Mouse (Mus musculus): Measurements from ENCODE around the gene Sumo1. TPM values are rescaled to one million over a fixed set of nuclear protein-coding genes. Genes with fewer than 3 reads are reported as not detected.

The Sumo1 gene
- total and polyA plus RNA-seq, 2 experiments from 2014 or later = 71.3 to 186 TPM

- H3K4me1 ChIP-seq (ENCODE audit: control insufficient read depth, insufficient read depth) = no peaks in the 10 kb centered on the region
- H3K27me3 ChIP-seq (ENCODE audit: control insufficient read depth, insufficient read depth, low read length) = no peaks in the 10 kb centered on the region
- H3K9me3 ChIP-seq (replicated peaks; ENCODE audit: control insufficient read depth, low read length) = no peaks in the 10 kb centered on the region
- H3K4me2 ChIP-seq (ENCODE audit: low read depth, low read length) = no peak overlapping the region
- no peaks in the 10 kb centered on the region for H3K36me3 ChIP-seq (replicated peaks; ENCODE audit: control insufficient read depth, insufficient read depth, low read length)
- H3K9ac ChIP-seq (replicated peaks; ENCODE audit: low read depth, low read length) = no peak overlapping the region
- no peak overlapping the region for H3K27ac ChIP-seq (ENCODE audit: low read depth)
- TF ChIP-seq CTCF (IDR thresholded peaks at IDR 0.05; ENCODE audit: low read depth) = no peak
- no peak for TF ChIP-seq EP300 (IDR thresholded peaks at IDR 0.05; ENCODE audit: low read depth)
- ATAC-seq (ENCODE audit: insufficient read depth, low read depth) = no peak
- no peak for DNase-seq (ENCODE audit: low spot score)
- WGBS = 69% methylated on average over 5 of the region's 5 CpGs
- no peak overlapping the region for H3K4me3 ChIP-seq (ENCODE audit: low read depth, low read length)
Measured at GRCm38 (mm10) chr1:59565804-59566203, 104.8 kb downstream of the Sumo1 start.

- H3K27me3 ChIP-seq (ENCODE audit: control insufficient read depth, insufficient read depth, low read length) = no peaks in the 10 kb centered on the region
- no peak overlapping the region for H3K4me2 ChIP-seq (ENCODE audit: low read depth, low read length)
- no peaks in the 10 kb centered on the region for H3K4me1 ChIP-seq (ENCODE audit: control insufficient read depth, insufficient read depth)
- H3K9ac ChIP-seq (replicated peaks; ENCODE audit: low read depth, low read length) = no peak overlapping the region
- H3K9me3 ChIP-seq (replicated peaks; ENCODE audit: control insufficient read depth, low read length) = no peaks in the 10 kb centered on the region
- H3K4me3 ChIP-seq (ENCODE audit: low read depth, low read length) = no peak overlapping the region
- 71% methylated on average over 2 of the region's 2 CpGs for WGBS
- no peak for TF ChIP-seq EP300 (IDR thresholded peaks at IDR 0.05; ENCODE audit: low read depth)
- no peak for TF ChIP-seq CTCF (IDR thresholded peaks at IDR 0.05; ENCODE audit: low read depth)
- H3K27ac ChIP-seq (ENCODE audit: low read depth) = no peak overlapping the region
- DNase-seq (ENCODE audit: low spot score) (no peak), ATAC-seq (ENCODE audit: insufficient read depth, low read depth) (no peak)
- H3K36me3 ChIP-seq (replicated peaks; ENCODE audit: control insufficient read depth, insufficient read depth, low read length) = no peaks in the 10 kb centered on the region
Measured at GRCm38 (mm10) chr1:59563581-59563980, 107.1 kb downstream of the Sumo1 start.

GRCm38 (mm10) chr1:59553708-59554107 lies 116.9 kb downstream of the Sumo1 start:
- H3K9ac ChIP-seq (replicated peaks; ENCODE audit: low read depth, low read length) = no peak overlapping the region
- ATAC-seq (ENCODE audit: insufficient read depth, low read depth) (no peak), DNase-seq (ENCODE audit: low spot score) (no peak)
- WGBS = 59% methylated on average over 5 of the region's 5 CpGs
- no peak overlapping the region for H3K4me3 ChIP-seq (ENCODE audit: low read depth, low read length)
- H3K27ac ChIP-seq (ENCODE audit: low read depth) = no peak overlapping the region
- no peaks in the 10 kb centered on the region for H3K36me3 ChIP-seq (replicated peaks; ENCODE audit: control insufficient read depth, insufficient read depth, low read length)
- no peaks in the 10 kb centered on the region for H3K4me1 ChIP-seq (ENCODE audit: control insufficient read depth, insufficient read depth)
- no peak overlapping the region for H3K4me2 ChIP-seq (ENCODE audit: low read depth, low read length)
- H3K27me3 ChIP-seq (ENCODE audit: control insufficient read depth, insufficient read depth, low read length) = no peaks in the 10 kb centered on the region
- H3K9me3 ChIP-seq (replicated peaks; ENCODE audit: control insufficient read depth, low read length) = no peaks in the 10 kb centered on the region
- TF ChIP-seq CTCF (IDR thresholded peaks at IDR 0.05; ENCODE audit: low read depth) (no peak), EP300 (IDR thresholded peaks at IDR 0.05; ENCODE audit: low read depth) (no peak)

- H3K4me1 ChIP-seq (ENCODE audit: control insufficient read depth, insufficient read depth) = no peaks in the 10 kb centered on the region
- peak; percentile 27; the same call in 1 of the 2 replicates for ATAC-seq (ENCODE audit: insufficient read depth, low read depth)
- no peak overlapping the region for H3K27ac ChIP-seq (ENCODE audit: low read depth)
- H3K27me3 ChIP-seq (ENCODE audit: control insufficient read depth, insufficient read depth, low read length) = no peaks in the 10 kb centered on the region
- DNase-seq (ENCODE audit: low spot score) = peak; percentile 7
- TF ChIP-seq CTCF (IDR thresholded peaks at IDR 0.05; ENCODE audit: low read depth) (no peak), EP300 (IDR thresholded peaks at IDR 0.05; ENCODE audit: low read depth) (no peak)
- H3K4me2 ChIP-seq (ENCODE audit: low read depth, low read length) = no peak overlapping the region
- H3K9ac ChIP-seq (replicated peaks; ENCODE audit: low read depth, low read length) = no peak overlapping the region
- H3K36me3 ChIP-seq (replicated peaks; ENCODE audit: control insufficient read depth, insufficient read depth, low read length) = no peaks in the 10 kb centered on the region
- H3K4me3 ChIP-seq (ENCODE audit: low read depth, low read length) = no peak overlapping the region
- H3K9me3 ChIP-seq (replicated peaks; ENCODE audit: control insufficient read depth, low read length) = no peaks in the 10 kb centered on the region
- WGBS = 66% methylated on average over 11 of the region's 11 CpGs
Measured at GRCm38 (mm10) chr1:59550996-59551395, 119.6 kb downstream of the Sumo1 start.

- no peaks in the 10 kb centered on the region for H3K27me3 ChIP-seq (ENCODE audit: control insufficient read depth, insufficient read depth, low read length)
- TF ChIP-seq EP300 (IDR thresholded peaks at IDR 0.05; ENCODE audit: low read depth) = no peak
- no peak for TF ChIP-seq CTCF (IDR thresholded peaks at IDR 0.05; ENCODE audit: low read depth)
- no peaks in the 10 kb centered on the region for H3K9me3 ChIP-seq (replicated peaks; ENCODE audit: control insufficient read depth, low read length)
- H3K36me3 ChIP-seq (replicated peaks; ENCODE audit: control insufficient read depth, insufficient read depth, low read length) = no peaks in the 10 kb centered on the region
- 46% methylated on average over 6 of the region's 6 CpGs for WGBS
- no peak overlapping the region for H3K4me2 ChIP-seq (ENCODE audit: low read depth, low read length)
- no peaks in the 10 kb centered on the region for H3K4me1 ChIP-seq (ENCODE audit: control insufficient read depth, insufficient read depth)
- ATAC-seq (ENCODE audit: insufficient read depth, low read depth) = peak; percentile 39; the same call in 1 of the 2 replicates
- no peak overlapping the region for H3K9ac ChIP-seq (replicated peaks; ENCODE audit: low read depth, low read length)
- no peak overlapping the region for H3K4me3 ChIP-seq (ENCODE audit: low read depth, low read length)
- no peak for DNase-seq (ENCODE audit: low spot score)
- no peak overlapping the region for H3K27ac ChIP-seq (ENCODE audit: low read depth)
Measured at GRCm38 (mm10) chr1:59550227-59550626, 120.4 kb downstream of the Sumo1 start.

- DNase-seq (ENCODE audit: low spot score) = no peak
- 63% methylated on average over 7 of the region's 7 CpGs for WGBS
- no peak overlapping the region for H3K4me2 ChIP-seq (ENCODE audit: low read depth, low read length)
- no peak overlapping the region for H3K4me3 ChIP-seq (ENCODE audit: low read depth, low read length)
- TF ChIP-seq CTCF (IDR thresholded peaks at IDR 0.05; ENCODE audit: low read depth) (no peak), EP300 (IDR thresholded peaks at IDR 0.05; ENCODE audit: low read depth) (no peak)
- H3K4me1 ChIP-seq (ENCODE audit: control insufficient read depth, insufficient read depth) = no peaks in the 10 kb centered on the region
- H3K9ac ChIP-seq (replicated peaks; ENCODE audit: low read depth, low read length) = no peak overlapping the region
- no peak for ATAC-seq (ENCODE audit: insufficient read depth, low read depth)
- H3K36me3 ChIP-seq (replicated peaks; ENCODE audit: control insufficient read depth, insufficient read depth, low read length) = no peaks in the 10 kb centered on the region
- no peaks in the 10 kb centered on the region for H3K9me3 ChIP-seq (replicated peaks; ENCODE audit: control insufficient read depth, low read length)
- H3K27me3 ChIP-seq (ENCODE audit: control insufficient read depth, insufficient read depth, low read length) = no peaks in the 10 kb centered on the region
- no peak overlapping the region for H3K27ac ChIP-seq (ENCODE audit: low read depth)
Measured at GRCm38 (mm10) chr1:59549036-59549675, 121.5 kb downstream of the Sumo1 start.
